Mouse (Mus musculus): Measurements from ENCODE around the gene Gm44502. TPM values are rescaled to one million over a fixed set of nuclear protein-coding genes. Genes with fewer than 3 reads are reported as not detected.
A peak's percentile ranks its signal among the peaks of the same experiment; 100 is the strongest.

Gm44502 gene
- total and polyA plus RNA-seq, 3 experiments, result not detected

GRCm38 (mm10) chr15:89404831-89405623, 24.5 kb downstream of the Gm44502 start:
- peak overlapping the region; percentile 42 for H3K27ac ChIP-seq (ENCODE audit: control insufficient read depth, low read depth, low read length)
- H3K27me3 ChIP-seq (ENCODE audit: control insufficient read depth in 1 of 2, insufficient read depth in 2 of 2, low read length in 2 of 2), result no peaks in the 10 kb centered on the region
- H3K9ac ChIP-seq (ENCODE audit: control insufficient read depth, low read depth, low read length, poor library complexity, severe bottlenecking), result no peak overlapping the region; the same call in 1 of the 2 replicates
- DNase-seq (ENCODE audit: low read depth, low spot score), result peak; percentile 80
- no peaks in the 10 kb centered on the region for H3K79me2 ChIP-seq (ENCODE audit: control insufficient read depth, insufficient read depth, low read length, poor library complexity)
- peaks cover 17 to 27% of the 10 kb centered on the region in 2 experiments for H3K4me1 ChIP-seq (ENCODE audit: control insufficient read depth in 1 of 2, insufficient read depth in 2 of 2, low read length in 2 of 2)
- H3K4me3 ChIP-seq (ENCODE audit: control insufficient read depth in 1 of 2, insufficient read depth in 1 of 2, low read depth in 2 of 2, low read length in 2 of 2), result peak overlapping the region; percentile 21 to 68
- H3K36me3 ChIP-seq (ENCODE audit: control insufficient read depth in 1 of 2, insufficient read depth in 2 of 2, low read length in 2 of 2), result peaks cover 0 to 19% of the 10 kb centered on the region in 2 experiments; a peak in 2 of 4 replicates
- TF ChIP-seq ETS1 (IDR thresholded peaks at IDR 0.05; ENCODE audit: low read depth, low read length) (peak; percentile 57; the same call in 1 of the 2 replicates), USF1 (IDR thresholded peaks at IDR 0.05; ENCODE audit: low read depth, low read length) (peak; percentile 92), GATA1 (IDR thresholded peaks at IDR 0.05; ENCODE audit: low read depth, low read length) (peak; percentile 82), SMC3 (IDR thresholded peaks at IDR 0.05; ENCODE audit: low read depth, low read length) (no peak), MAFK (IDR thresholded peaks at IDR 0.05; ENCODE audit: borderline replicate concordance, low read depth, low read length) (no peak), ZNF384 (IDR thresholded peaks at IDR 0.05; ENCODE audit: low read depth, low read length) (no peak), MAX (IDR thresholded peaks at IDR 0.05; ENCODE audit: low read length) (peak; percentile 71), TBP (IDR thresholded peaks at IDR 0.05; ENCODE audit: low read depth, low read length) (peak; percentile 65), ZC3H11A (IDR thresholded peaks at IDR 0.05; ENCODE audit: low read depth, low read length) (peak; percentile 18; the same call in 1 of the 2 replicates), ZMIZ1 (IDR thresholded peaks at IDR 0.05; ENCODE audit: low read depth, low read length) (no peak), NELFE (IDR thresholded peaks at IDR 0.05; ENCODE audit: low read depth, low read length) (peak; percentile 38; the same call in 1 of the 2 replicates), POLR2AphosphoS2 (IDR thresholded peaks at IDR 0.05; ENCODE audit: low read length) (0 out of 2 replicates have a peak, but pooled peaks have one; percentile 31), MYC (IDR thresholded peaks at IDR 0.05; ENCODE audit: low read depth, low read length) (no peak), SIN3A (IDR thresholded peaks at IDR 0.05; ENCODE audit: low read length) (peak; percentile 76), EP300 (IDR thresholded peaks at IDR 0.05; ENCODE audit: low read depth in 1 of 2, low read length in 2 of 2) (peak in 1 of 2 experiments; percentile 8; a peak in 2 of 4 replicates), GABPA (IDR thresholded peaks at IDR 0.05; ENCODE audit: low read depth, low read length) (no peak), ELF1 (IDR thresholded peaks at IDR 0.05; ENCODE audit: low read depth, low read length) (no peak; the same call in 1 of the 2 replicates), POLR2A (IDR thresholded peaks at IDR 0.05; ENCODE audit: control insufficient read depth in 1 of 2, insufficient read depth in 1 of 2, low read depth in 1 of 2, low read length in 2 of 2, poor library complexity in 1 of 2) (peak in 1 of 2 experiments; percentile 37; a peak in 1 of 4 replicates), HCFC1 (IDR thresholded peaks at IDR 0.05; ENCODE audit: low read depth, low read length) (0 out of 2 replicates have a peak, but pooled peaks have one; percentile 23), USF2 (IDR thresholded peaks at IDR 0.05; ENCODE audit: borderline replicate concordance in 1 of 2, insufficient read depth in 1 of 2, low read depth in 1 of 2, low read length in 2 of 2) (peak in 1 of 2 experiments; percentile 70; a peak in 2 of 4 replicates)
- H3K9me3 ChIP-seq (replicated peaks; ENCODE audit: insufficient read depth, low read length), result no peaks in the 10 kb centered on the region
